Mouse (Mus musculus) intestine, embryonic 16.5 days (tissue): Measurements from ENCODE around the gene Plxna2. TPM values are rescaled to one million over a fixed set of nuclear protein-coding genes. Genes with fewer than 3 reads are reported as not detected.
A peak's percentile ranks its signal among the peaks of the same experiment; 100 is the strongest.

Experiments
- ATAC-seq: fragments of 200-750 bp; cut with Nextera tagmentation; 2 replicates; pipeline ENCODE4 v1.8.0; 2017; ENCODE audit warnings: moderate TSS enrichment, moderate library complexity
- H3K27ac ChIP-seq: fragments of 300-500 bp; sonication (generic); 2 replicates; pipeline ENCODE4 v1.5.1; 2014; ENCODE audit warnings: mild to moderate bottlenecking, low read length
- H3K27me3 ChIP-seq: fragments of 300-500 bp; sonication (generic); replicated peaks from 2 replicates; pipeline ENCODE4 v1.6.1; 2014; ENCODE audit warnings: low read length, control low read depth, mixed read lengths; ENCODE audit not compliant: control insufficient read depth, insufficient read depth
- H3K36me3 ChIP-seq: fragments of 300-500 bp; sonication (generic); 2 replicates; pipeline ENCODE4 v1.6.1; 2014; ENCODE audit warnings: low read length, control low read depth; ENCODE audit not compliant: control insufficient read depth, insufficient read depth
- H3K4me1 ChIP-seq: fragments of 300-500 bp; sonication (generic); 2 replicates; pipeline ENCODE4 v1.6.1; 2014; ENCODE audit warnings: low read length, control low read depth, mixed read lengths; ENCODE audit not compliant: control insufficient read depth, insufficient read depth
- H3K4me2 ChIP-seq: fragments of 300-500 bp; sonication (generic); 2 replicates; pipeline ENCODE4 v1.6.1; 2014; ENCODE audit warnings: low read depth, low read length, control low read depth
- H3K4me3 ChIP-seq: fragments of 300-500 bp; sonication (generic); 2 replicates; pipeline ENCODE4 v1.5.1; 2014; ENCODE audit warnings: mild to moderate bottlenecking, low read length
- H3K9ac ChIP-seq: fragments of 300-500 bp; sonication (generic); 2 replicates; pipeline ENCODE4 v1.6.1; 2014; ENCODE audit warnings: low read depth, low read length
- H3K9me3 ChIP-seq: fragments of 300-500 bp; sonication (generic); 2 replicates; pipeline ENCODE4 v1.6.1; 2016; ENCODE audit warnings: low read length, control low read depth; ENCODE audit not compliant: control insufficient read depth
- WGBS: fragments of 180-500 bp; shearing (Covaris S2); extraction: QIAGEN DNeasy Blood & Tissue Kit; methylation state at CpG from one replicate; pipeline ENCODE4 v1.1.7; 2014; 5-methylcytosine and 5-hydroxymethylcytosine counted together
- polyA plus RNA-seq: library from polyadenylated mRNA; unstranded; fragments of >200 nt; fragmentation: Nextera tagmentation; extraction: Ambion mirVana; gene quantifications from 2 replicates; pipeline ENCODE4 v1.2.1, GENCODE M21; 2015

The Plxna2 gene
- polyA plus RNA-seq, 1 experiment from 2014 or later: 4.3 TPM

DNA sequence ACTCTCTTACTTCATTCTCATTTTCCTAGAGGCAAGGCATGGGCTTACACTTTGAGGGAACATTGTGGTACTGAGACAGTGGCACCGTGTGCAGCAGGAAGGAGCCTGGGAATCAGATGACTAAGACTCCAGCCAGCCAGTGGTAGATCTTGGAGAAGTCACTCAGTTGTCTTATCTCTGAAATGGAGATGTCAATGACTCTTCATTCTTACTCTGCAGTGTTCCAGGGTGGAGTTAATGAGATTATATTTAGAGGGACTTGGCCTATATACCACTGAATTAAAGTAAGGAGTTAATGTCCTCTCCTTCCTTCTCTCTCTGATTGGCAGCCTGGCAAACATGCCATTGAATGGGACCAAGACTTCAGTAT is 54.5 kb downstream of the Plxna2 start:
- no peak overlapping the region for H3K9ac ChIP-seq
- no peaks in the 10 kb centered on the region for H3K9me3 ChIP-seq
- WGBS: 78% methylated on average over 1 of the region's 1 CpGs
- no peak overlapping the region for H3K4me2 ChIP-seq
- no peak for ATAC-seq
- H3K27me3 ChIP-seq: no peaks in the 10 kb centered on the region
- H3K27ac ChIP-seq: no peak overlapping the region
- H3K4me3 ChIP-seq: no peak overlapping the region
- no peaks in the 10 kb centered on the region for H3K36me3 ChIP-seq
- H3K4me1 ChIP-seq: peaks cover 12% of the 10 kb centered on the region; the same call in 1 of the 2 replicates

GRCm38 (mm10) chr1:194673229-194673628 is 55.2 kb downstream of the Plxna2 start:
- ATAC-seq: no peak

DNA sequence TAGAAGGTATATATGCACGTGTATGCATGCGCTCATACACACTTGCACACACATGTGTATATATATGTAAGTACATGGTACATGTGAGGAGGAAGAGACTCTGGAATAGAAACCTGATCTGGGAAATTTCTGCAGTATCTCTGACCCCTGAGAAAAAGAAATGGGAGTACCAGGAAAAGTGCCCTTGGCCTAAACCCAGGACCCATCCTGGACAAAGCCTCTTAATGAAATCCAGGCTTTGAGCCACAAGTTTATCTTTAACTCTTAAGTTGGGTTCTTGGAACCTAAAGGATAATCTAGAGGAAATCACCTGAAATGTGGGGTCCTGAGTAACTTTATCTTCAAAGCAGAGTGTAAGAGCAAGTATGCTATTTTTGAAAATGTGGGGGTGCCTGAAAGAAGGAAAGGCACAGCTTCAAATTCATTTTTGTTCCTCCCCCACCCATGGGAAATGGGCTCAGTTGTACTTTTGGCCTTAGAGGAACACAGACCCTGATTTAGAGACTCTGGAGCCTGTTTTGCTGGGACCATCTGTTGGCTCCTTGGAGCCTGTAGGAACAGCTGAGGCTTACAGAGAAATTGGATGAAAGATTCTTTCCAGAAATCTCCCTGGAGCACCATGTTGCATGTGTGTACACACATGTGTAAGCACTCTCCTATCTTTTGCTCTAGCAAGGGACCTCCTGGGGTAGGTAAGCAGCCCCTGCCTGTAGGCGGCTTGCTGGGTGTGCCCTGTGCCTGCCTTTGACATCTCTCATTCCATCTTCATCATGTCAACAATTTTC is 57.3 kb downstream of the Plxna2 start:
- ATAC-seq: no peak
- Histone ChIP-seq H3K27ac (no peak overlapping the region), H3K4me1 (peaks cover 28% of the 10 kb centered on the region), H3K27me3 (no peaks in the 10 kb centered on the region), H3K4me3 (no peak overlapping the region), H3K36me3 (no peaks in the 10 kb centered on the region), H3K9me3 (no peaks in the 10 kb centered on the region), H3K9ac (no peak overlapping the region), H3K4me2 (no peak overlapping the region)
- 84% methylated on average over 3 of the region's 3 CpGs for WGBS

More at GRCm38 (mm10) chr1:194673229-194673628, 55.2 kb downstream of the Plxna2 start:
- Histone ChIP-seq H3K4me2 (no peak overlapping the region), H3K27ac (no peak overlapping the region), H3K36me3 (no peaks in the 10 kb centered on the region), H3K9ac (no peak overlapping the region), H3K9me3 (no peaks in the 10 kb centered on the region), H3K27me3 (no peaks in the 10 kb centered on the region), H3K4me3 (no peak overlapping the region), H3K4me1 (peaks cover 14% of the 10 kb centered on the region; the same call in 1 of the 2 replicates)

DNA sequence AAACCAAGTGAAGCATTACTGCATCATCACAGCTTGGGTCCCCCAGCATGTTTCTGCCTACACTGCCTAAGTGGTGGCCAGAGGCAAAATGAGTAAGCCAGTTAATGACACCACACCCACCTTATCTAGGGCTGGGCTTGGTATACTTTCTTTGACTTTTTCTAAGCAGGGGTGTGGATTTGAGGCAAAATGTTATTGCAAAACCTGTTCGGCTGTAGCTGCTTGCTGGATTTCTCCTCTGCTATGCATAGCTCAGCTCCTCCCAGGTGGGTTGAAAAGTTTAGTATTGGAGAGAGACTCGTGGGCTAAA is 57.8 kb downstream of the Plxna2 start:
- 47% methylated on average over 2 of the region's 2 CpGs for WGBS
- no peak overlapping the region for H3K27ac ChIP-seq

DNA sequence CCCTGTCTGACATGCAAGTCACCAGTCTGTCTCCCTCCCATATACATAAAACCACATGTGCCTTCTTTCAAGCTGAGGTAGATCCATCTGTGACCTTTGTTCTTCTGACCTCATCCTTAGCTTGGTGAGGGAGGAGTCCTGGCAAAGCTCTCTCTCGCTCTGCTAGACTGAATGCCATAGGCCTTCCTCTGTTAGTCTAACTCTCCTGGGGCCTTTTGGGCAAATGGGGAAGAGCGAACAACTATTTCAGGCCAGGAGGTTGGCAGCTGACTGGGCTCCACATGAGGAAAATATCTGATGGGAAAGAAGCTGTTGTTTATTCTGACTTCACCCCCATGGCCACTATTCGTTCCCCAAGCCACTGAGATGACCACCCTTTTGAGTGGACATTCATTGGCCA is 59.9 kb downstream of the Plxna2 start:
- H3K4me1 ChIP-seq: peaks cover 28% of the 10 kb centered on the region
- no peaks in the 10 kb centered on the region for H3K9me3 ChIP-seq
- H3K4me2 ChIP-seq: no peak overlapping the region
- no peaks in the 10 kb centered on the region for H3K36me3 ChIP-seq
- H3K9ac ChIP-seq: no peak overlapping the region
- no peaks in the 10 kb centered on the region for H3K27me3 ChIP-seq
- H3K27ac ChIP-seq: no peak overlapping the region
- no peak overlapping the region for H3K4me3 ChIP-seq
- 71% methylated on average over 3 of the region's 3 CpGs for WGBS
- ATAC-seq: peak; percentile 81

More for the DNA sequence above, 57.8 kb downstream of the Plxna2 start:
- Histone ChIP-seq H3K27me3 (no peaks in the 10 kb centered on the region), H3K4me1 (peaks cover 31% of the 10 kb centered on the region), H3K9me3 (no peaks in the 10 kb centered on the region), H3K9ac (no peak overlapping the region), H3K4me2 (no peak overlapping the region), H3K36me3 (no peaks in the 10 kb centered on the region), H3K4me3 (no peak overlapping the region)
- peak; percentile 72 for ATAC-seq

- Histone ChIP-seq H3K4me1 (peaks cover 28% of the 10 kb centered on the region), H3K4me2 (no peak overlapping the region), H3K36me3 (no peaks in the 10 kb centered on the region), H3K4me3 (no peak overlapping the region), H3K9ac (no peak overlapping the region), H3K27ac (no peak overlapping the region), H3K27me3 (no peaks in the 10 kb centered on the region), H3K9me3 (no peaks in the 10 kb centered on the region)
- no peak for ATAC-seq
Observed at GRCm38 (mm10) chr1:194679147-194679546, 61.1 kb downstream of the Plxna2 start.

DNA sequence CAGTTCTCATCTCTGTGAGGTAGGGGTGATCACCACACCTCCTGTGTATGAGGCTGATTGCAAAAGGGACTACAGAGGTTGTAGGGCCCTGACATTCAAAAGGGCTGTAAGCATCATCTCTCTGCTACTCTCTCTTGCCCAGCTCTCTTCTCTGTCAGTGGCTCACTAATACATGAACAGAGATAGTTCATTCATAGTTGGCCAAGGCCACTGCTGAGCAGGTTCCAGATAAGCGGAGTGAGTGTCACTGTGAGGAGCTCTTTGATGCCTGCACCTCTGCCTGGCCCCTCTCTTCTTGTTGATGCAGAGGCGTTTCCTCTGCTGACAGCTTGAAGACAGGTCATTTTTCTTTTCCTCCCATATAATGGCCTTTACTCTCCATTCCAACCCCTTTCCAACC is 62.1 kb downstream of the Plxna2 start:
- no peak for ATAC-seq
- Histone ChIP-seq H3K4me3 (no peak overlapping the region), H3K27me3 (no peaks in the 10 kb centered on the region), H3K9me3 (no peaks in the 10 kb centered on the region), H3K27ac (no peak overlapping the region), H3K4me1 (peaks cover 28% of the 10 kb centered on the region), H3K4me2 (no peak overlapping the region), H3K36me3 (no peaks in the 10 kb centered on the region), H3K9ac (no peak overlapping the region)
- WGBS: 35% methylated on average over 2 of the region's 2 CpGs

DNA sequence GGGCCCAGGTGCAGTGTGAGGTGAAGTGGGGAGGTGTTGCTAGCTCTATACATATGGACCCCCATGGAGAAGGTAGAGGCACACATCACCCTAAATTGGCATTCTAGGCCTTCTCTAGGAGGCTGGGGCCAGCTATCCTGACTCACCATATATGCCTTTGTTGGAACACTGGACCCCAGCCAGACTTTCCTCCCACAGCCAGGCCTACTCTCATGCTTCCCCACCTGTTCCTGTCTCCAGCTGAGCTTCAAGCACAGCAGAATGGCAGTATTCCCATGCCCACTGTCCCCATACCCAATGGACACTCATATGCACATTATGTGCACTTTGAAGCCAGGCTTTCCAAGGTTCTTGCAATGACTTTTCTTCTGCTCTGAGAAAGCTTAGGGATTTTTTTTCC is 64.0 kb downstream of the Plxna2 start:
- Histone ChIP-seq H3K4me1 (peaks cover 24% of the 10 kb centered on the region), H3K4me2 (no peak overlapping the region), H3K36me3 (no peaks in the 10 kb centered on the region), H3K9ac (no peak overlapping the region), H3K4me3 (no peak overlapping the region), H3K9me3 (no peaks in the 10 kb centered on the region), H3K27me3 (no peaks in the 10 kb centered on the region), H3K27ac (no peak overlapping the region)
- no peak for ATAC-seq

DNA sequence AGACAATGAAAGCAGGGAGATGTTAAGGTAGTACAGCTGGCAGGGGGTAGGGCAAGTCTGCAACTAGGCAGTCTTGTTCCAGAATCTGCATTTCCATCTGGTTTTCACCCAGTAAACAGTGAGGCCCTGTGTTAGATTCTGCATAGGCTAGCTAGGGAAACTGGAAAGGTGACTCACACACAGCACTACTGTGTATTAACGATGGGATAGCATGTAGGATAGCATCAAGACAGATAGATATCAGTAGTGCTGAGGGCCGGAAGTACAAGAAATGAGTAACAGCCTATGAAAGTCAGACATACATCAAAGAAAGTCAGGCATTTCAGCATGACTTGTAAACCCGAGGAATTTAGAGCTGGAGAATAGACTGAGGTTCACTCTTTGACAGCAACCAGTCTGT is 65.1 kb downstream of the Plxna2 start:
- no peak overlapping the region for H3K9ac ChIP-seq
- H3K4me2 ChIP-seq: no peak overlapping the region
- no peak for ATAC-seq
- no peaks in the 10 kb centered on the region for H3K9me3 ChIP-seq
- peaks cover 18% of the 10 kb centered on the region for H3K4me1 ChIP-seq
- WGBS: 57% methylated on average over 3 of the region's 3 CpGs
- H3K4me3 ChIP-seq: no peak overlapping the region
- H3K36me3 ChIP-seq: no peaks in the 10 kb centered on the region
- H3K27ac ChIP-seq: no peak overlapping the region
- no peaks in the 10 kb centered on the region for H3K27me3 ChIP-seq

DNA sequence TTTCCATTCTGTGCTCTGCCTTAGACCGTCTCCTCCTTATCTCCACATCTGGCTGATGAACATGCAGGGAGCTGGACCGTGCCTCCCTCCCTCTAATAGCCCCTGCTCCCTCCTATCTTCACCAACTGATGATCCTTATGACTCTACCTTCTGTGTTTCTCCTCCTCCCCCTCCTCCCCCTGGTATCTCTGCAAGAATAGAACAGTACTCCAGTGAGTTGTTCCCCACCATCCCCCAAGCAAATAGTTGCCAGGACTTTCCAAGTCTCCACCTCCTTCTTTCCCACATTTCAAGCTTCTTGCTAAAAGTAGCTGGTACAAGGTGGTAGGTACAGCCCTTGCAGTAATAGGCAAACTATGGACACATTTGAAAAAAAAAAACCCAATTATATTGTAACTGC is 67.9 kb downstream of the Plxna2 start:
- H3K4me1 ChIP-seq: no peaks in the 10 kb centered on the region
- no peaks in the 10 kb centered on the region for H3K36me3 ChIP-seq
- H3K27me3 ChIP-seq: no peaks in the 10 kb centered on the region
- 64% methylated on average over 2 of the region's 2 CpGs for WGBS
- no peaks in the 10 kb centered on the region for H3K9me3 ChIP-seq
- no peak overlapping the region for H3K4me3 ChIP-seq
- no peak for ATAC-seq
- no peak overlapping the region for H3K27ac ChIP-seq
- no peak overlapping the region for H3K9ac ChIP-seq
- no peak overlapping the region for H3K4me2 ChIP-seq
